Mouse (Mus musculus) lung, adult 2 months (tissue): ENCODE data around the gene Hoxd9. TPM values are rescaled to one million over a fixed set of nuclear protein-coding genes. Genes with fewer than 3 reads are reported as not detected.

Experiments
- DNase-seq: peaks from one replicate; pipeline ENCODE4 v3.0.0; 2022
- H3K4me1 ChIP-seq: fragments of 200-500 bp; 2 replicates; pipeline ENCODE4 v1.6.1; 2011; ENCODE audit warnings: low read length; ENCODE audit not compliant: control insufficient read depth, insufficient read depth
- H3K4me3 ChIP-seq: fragments of 200-500 bp; replicated peaks from 2 replicates; pipeline ENCODE3; 2011; ENCODE audit warnings: low read depth, mild to moderate bottlenecking, control low read depth, low read length; ENCODE audit errors: extremely low read depth
- CTCF ChIP-seq: fragments of 200-500 bp; IDR thresholded peaks from 2 replicates; pipeline ENCODE4 v1.5.1; 2011; ENCODE audit warnings: mild to moderate bottlenecking, low read length, control low read depth; ENCODE audit not compliant: insufficient read depth
- POLR2A ChIP-seq: fragments of 200-500 bp; IDR thresholded peaks from 2 replicates; pipeline ENCODE4 v1.6.1; 2011; ENCODE audit warnings: low read depth, mild to moderate bottlenecking, control low read depth, low read length, borderline replicate concordance; ENCODE audit errors: extremely low read depth
- WGBS: fragments of 180-500 bp; shearing (Covaris S2); methylation state at CpG from one replicate; pipeline ENCODE4 v1.1.7; 2018; 5-methylcytosine and 5-hydroxymethylcytosine counted together
- polyA plus RNA-seq: library from polyadenylated mRNA; depleted of rRNA; stranded (reverse); fragments of >200 nt; gene quantifications from 2 replicates; pipeline ENCODE4 v1.2.3, GENCODE M21; 2012

Hoxd9 gene
- polyA plus RNA-seq, 1 experiment, result 0.75 TPM

DNA sequence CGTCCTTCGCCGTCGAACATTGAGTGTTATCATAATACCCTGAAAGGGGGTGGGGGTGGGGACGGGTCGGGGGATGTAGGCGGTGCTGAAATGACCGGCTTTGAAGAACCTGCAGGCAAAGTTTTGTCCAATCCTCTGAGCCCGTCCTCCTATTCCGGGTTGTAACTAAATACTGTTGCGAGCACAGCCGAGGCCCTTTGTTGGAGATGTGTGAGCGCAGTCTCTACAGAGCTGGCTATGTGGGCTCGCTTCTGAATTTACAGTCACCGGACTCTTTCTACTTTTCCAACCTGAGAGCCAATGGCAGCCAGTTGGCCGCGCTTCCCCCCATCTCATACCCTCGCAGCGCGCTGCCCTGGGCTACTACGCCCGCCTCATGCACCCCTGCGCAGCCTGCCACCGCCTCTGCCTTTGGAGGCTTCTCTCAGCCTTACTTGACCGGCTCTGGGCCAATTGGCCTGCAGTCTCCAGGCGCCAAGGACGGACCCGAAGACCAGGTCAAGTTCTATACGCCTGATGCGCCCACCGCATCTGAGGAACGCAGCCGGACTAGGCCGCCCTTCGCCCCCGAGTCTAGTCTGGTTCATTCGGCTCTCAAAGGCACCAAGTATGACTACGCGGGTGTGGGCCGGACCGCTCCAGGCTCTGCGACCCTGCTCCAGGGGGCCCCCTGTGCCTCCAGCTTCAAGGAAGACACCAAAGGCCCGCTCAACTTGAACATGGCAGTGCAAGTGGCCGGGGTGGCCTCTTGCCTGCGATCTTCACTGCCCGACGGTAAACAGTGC lies 22.5 kb upstream of the Hoxd9 start, which contains the start of gene Hoxd12:
Gene Hoxd12 (plus strand): TSS at position 133 of the 785 bp plus-strand sequence.
- WGBS, result 6% methylated on average over 47 of the region's 47 CpGs
- Histone ChIP-seq H3K4me1 (no peaks in the 10 kb centered on the region), H3K4me3 (no peak within 1 kb of the TSS)
- TF ChIP-seq CTCF, result no peak
- TF ChIP-seq POLR2A, result no peak
- DNase-seq, result no peak

DNA sequence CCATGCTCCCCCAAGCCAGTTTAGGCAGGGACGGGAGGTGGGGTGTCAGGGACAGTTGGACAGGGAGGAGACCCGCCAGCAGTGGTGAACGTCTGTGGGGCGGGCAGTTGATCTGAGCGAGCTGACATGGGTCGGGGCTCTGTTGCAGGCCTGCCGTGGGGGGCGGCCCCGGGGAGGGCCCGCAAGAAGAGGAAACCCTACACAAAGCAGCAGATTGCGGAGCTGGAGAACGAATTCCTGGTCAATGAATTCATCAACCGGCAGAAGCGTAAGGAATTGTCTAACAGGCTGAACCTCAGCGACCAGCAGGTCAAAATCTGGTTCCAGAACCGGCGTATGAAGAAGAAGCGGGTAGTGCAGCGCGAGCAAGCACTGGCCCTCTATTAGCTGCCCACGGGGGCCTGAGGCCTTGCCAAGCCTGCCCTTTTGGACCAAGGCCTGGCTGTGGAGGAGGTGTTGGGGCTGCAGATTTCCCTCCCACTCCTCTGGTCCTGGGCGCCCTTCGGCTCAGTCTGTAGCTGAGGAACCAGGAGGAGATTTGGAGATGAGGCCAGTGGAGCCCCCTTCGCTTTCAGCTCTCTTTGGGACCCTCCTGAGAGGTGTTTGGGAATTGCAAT lies 21.8 kb upstream of the Hoxd9 start:
- TF ChIP-seq POLR2A (no peak), CTCF (no peak)
- 9% methylated on average over 24 of the region's 24 CpGs for WGBS
- Histone ChIP-seq H3K4me1 (no peaks in the 10 kb centered on the region), H3K4me3 (no peak overlapping the region)
- DNase-seq, result no peak

DNA sequence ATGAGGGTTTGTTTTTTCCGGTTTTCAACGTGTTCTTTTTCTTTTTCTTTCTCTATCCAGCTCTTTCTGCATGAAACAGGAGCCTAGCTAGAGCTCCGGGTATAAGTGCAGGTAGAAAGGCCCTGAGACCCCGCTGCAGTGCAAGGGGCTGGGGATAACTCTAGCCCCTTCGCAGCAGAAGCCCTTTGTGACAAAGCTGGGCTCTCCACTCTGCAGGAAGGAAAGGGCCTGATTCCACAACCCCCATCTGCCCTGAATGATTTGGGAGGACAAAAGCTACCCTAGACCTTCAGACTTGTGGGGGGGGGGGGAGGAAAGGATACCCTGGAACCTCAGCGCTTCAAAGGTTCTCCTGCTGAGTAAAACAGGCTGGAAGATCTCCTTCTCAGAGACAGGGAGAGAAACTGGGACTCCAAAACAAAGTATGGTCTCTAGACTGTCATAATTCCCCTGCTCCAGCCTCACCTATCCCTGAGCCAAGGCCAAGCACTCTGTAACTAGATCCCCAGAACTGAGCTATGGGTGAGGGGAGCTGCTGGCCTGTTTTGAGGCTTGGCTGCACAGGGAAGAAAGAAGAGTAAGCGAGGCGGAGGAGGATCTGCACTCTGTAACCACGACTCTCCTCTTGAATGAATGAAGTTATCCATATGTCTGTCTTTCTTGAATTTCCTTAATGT lies 21.0 kb upstream of the Hoxd9 start:
- no peak for DNase-seq
- Histone ChIP-seq H3K4me1 (no peaks in the 10 kb centered on the region), H3K4me3 (no peak overlapping the region)
- TF ChIP-seq POLR2A (no peak), CTCF (no peak)
- 8% methylated on average over 9 of the region's 9 CpGs for WGBS

DNA sequence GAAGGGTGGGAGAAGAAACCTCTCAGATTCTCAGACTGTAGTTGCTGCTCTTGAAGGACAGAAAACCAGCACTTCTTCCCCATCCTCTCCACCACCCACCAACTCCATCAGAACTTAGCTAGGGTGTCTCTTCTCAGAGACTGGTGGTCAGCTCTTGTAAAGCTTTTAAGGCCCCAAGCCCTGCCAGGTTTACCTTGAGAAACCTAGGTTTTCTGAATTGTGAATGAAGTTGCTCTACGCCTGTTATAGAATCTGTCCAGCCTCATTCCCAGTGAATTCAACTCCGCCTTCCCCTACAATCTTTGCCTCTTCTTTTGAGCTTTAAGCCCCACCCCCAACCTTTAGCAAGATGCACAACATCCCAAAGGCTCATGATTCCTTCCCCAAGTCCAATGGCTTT lies 20.4 kb upstream of the Hoxd9 start:
- H3K4me1 ChIP-seq, result no peaks in the 10 kb centered on the region
- no peak for TF ChIP-seq CTCF
- no peak for TF ChIP-seq POLR2A
- 22% methylated on average over 2 of the region's 2 CpGs for WGBS

DNA sequence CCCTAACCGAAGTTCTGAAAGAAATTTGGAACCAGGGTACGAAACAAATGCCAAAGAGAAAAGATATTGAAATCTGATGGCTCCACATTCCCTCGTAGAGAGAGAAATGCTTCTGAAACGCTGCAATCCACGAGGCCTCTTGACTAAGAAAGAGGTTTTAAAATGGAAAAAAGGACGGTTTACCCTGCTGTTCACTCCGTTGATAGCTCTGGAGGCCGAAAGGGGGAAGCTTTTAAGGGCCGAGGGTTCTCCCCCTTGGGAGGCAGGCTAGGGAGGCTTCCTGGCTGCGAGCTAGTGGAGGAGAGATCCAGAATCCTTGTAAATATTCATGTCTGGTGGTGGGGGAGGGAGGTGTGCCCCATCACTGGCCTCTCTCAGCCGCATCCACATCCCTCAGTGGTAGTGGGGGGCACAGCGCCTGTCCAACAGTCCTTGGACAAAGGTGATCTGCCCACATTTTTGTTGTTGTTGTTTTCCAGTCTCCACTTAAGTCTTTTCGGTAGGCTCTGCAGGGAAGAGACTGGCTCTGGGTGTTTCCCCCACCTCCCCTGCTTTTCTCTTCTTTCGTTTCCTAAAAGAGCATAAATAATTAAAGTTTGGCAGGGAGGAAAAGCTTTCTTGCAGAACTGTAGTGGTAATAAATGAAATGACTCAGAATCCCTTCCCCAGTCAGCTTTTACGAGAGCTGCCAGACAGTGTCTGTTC lies 18.5 kb upstream of the Hoxd9 start, which contains the start of gene Hoxd11:
Gene Hoxd11 (plus strand): TSS at position 667 of the 705 bp plus-strand sequence.
- no peaks in the 10 kb centered on the region for H3K4me1 ChIP-seq
- WGBS, result 5% methylated on average over 15 of the region's 15 CpGs
- H3K4me3 ChIP-seq, result no peak within 1 kb of the TSS
- TF ChIP-seq POLR2A (no peak), CTCF (no peak)
- no peak for DNase-seq

More for the DNA sequence above, 20.4 kb upstream of the Hoxd9 start:
- DNase-seq, result no peak
- H3K4me3 ChIP-seq, result no peak overlapping the region

DNA sequence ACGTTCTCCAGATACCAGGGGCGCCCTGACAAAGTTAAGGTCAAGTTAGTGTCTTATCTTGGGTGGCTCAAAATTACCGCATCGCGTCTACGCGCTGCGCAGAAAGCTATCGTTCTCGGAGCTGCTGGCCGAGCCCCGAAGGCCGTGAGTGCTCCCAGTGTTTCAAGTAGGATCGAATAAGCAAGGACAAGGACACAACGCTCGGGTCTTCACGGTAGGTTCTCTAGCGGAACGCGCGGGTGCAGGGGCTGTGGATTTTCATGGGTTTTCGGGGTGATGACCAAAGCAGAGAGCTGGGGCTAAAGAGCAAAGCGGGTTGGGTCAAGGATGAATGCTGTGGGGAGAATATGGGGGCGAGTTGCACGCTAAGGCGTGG lies 17.9 kb upstream of the Hoxd9 start:
- DNase-seq, result no peak
- no peaks in the 10 kb centered on the region for H3K4me1 ChIP-seq
- TF ChIP-seq POLR2A (no peak), CTCF (no peak)
- H3K4me3 ChIP-seq, result no peak overlapping the region
- WGBS, result 3% methylated on average over 26 of the region's 26 CpGs

DNA sequence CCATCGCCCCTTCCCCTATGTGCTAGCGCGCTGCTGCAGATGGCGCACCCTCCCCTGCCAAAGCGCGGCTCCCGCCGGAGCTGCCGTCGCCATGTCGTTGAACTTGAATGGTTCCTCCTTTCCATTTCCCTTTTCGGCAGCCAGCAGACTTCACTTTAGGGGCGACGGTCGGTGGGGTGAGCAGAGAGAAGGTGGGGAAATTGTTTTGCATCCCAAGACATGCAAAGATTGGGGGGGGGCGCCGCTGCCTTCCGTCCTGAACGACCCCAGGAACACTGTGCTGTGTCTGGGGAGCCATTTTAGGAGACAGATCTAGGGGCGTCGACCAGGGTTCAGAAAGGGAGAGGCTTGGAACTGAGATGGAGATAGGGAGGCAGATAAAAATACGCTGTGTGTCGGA lies 17.5 kb upstream of the Hoxd9 start:
- no peak for TF ChIP-seq CTCF
- TF ChIP-seq POLR2A, result no peak
- WGBS, result 3% methylated on average over 23 of the region's 23 CpGs
- no peak overlapping the region for H3K4me3 ChIP-seq
- no peaks in the 10 kb centered on the region for H3K4me1 ChIP-seq
- no peak for DNase-seq

DNA sequence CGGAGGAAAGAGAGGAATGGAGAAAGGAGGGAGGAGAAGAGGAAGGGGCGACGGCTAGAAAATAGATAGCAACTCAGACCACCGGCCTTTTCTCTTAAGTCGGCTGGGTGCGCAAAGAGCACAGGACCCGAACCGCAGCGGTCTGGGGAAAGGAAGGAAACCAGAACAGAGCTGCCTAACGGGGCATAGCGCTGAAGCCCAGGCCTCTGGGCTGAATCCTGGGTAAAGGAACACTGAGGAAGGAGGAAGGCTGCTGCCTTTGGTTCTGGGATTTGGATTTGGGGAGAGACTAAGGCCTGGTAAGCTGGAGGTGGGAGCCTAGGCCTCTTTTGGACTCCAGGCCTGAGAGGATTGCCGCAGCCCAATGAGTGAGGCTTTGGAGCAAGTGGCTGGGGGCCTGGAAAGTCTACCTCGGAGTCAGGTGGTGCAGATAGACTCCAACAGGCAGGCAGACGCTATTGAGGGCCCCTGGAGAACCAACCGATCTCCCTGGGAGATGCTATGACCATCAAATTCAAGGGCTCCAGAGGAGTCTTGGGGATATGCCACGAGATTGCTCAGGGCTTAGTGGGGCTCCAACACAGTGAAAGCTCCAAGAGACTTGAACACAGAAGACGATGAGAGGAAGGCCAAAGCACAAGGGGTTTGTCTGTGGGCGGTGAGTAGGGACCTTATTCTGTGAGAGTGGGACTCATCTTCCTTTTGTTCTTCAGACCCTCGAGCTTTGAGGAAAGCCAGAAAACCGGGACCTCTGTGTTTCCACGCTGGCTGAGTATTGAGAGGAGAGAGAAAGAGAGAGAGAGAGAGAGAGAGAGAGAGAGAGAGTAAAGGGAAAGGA lies 16.7 kb upstream of the Hoxd9 start:
- WGBS, result 6% methylated on average over 21 of the region's 21 CpGs
- DNase-seq, result no peak
- Histone ChIP-seq H3K4me3 (no peak overlapping the region), H3K4me1 (no peaks in the 10 kb centered on the region)
- no peak for TF ChIP-seq CTCF
- TF ChIP-seq POLR2A, result no peak
